Comparison of ENCODE assay signal across 9 mouse cellular contexts in the genomic region with DNA sequence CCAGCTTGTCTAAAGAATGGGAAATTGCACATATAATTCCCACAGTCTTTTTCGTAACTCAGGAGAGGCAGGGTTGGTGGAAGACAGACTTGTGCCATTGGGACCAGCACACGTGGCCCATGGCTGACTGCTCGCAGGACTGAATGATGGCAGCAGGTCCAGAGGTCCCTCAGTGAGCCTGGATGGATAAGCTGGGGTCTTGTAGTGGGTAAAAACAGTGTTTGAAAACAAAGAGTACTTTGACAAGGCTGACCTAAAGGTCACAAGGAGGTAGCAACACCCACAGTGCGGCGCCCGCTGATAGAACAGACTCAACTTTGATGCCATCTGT. TPM values are rescaled to one million over a fixed set of nuclear protein-coding genes. Genes with fewer than 3 reads are reported as not detected.
DNase-seq lines count a peak whose midpoint lies in the region; ATAC-seq and TF ChIP-seq lines count a peak whose summit lies in the region.
"Had no signal": no experiment of that assay in that cellular context is flagged by ENCODE, and none has a peak within 500 bp of the region (broad histone marks: within the 10 kb centered on the region; RNA-seq: fewer than 3 reads in every experiment).

No protein-coding gene starts in this region.

- peaks cover 26% of the 10 kb centered on the region for H3K36me3 ChIP-seq in erythroblast, embryonic 14.5 days (ENCODE audit: control insufficient read depth)
- H3K36me3 ChIP-seq in neural tube, embryonic 11.5 days (ENCODE audit: control insufficient read depth, insufficient read depth, low read length) = no peaks in the 10 kb centered on the region; the same call in 1 of the 2 replicates
- peaks cover 27% of the 10 kb centered on the region for H3K36me3 ChIP-seq in liver, embryonic 12.5 days
- peaks cover 6% of the 10 kb centered on the region; the same call in 1 of the 2 replicates for H3K36me3 ChIP-seq in stomach, postnatal 0 days (ENCODE audit: control insufficient read depth, insufficient read depth, low read length)

- no peak overlapping the region for H3K27ac ChIP-seq in neural tube, embryonic 11.5 days (ENCODE audit: low read depth, low read length)
- peak overlapping the region; percentile 42 for H3K27ac ChIP-seq in liver, embryonic 12.5 days
- peak overlapping the region; percentile 81; the same call in 1 of the 2 replicates for H3K27ac ChIP-seq in stomach, postnatal 0 days (replicated peaks)

- TF ChIP-seq CTCF in stomach, postnatal 0 days (IDR thresholded peaks at IDR 0.05; ENCODE audit: low read depth) = no peak

- peak overlapping the region; percentile 88 for H3K4me3 ChIP-seq in erythroblast, embryonic 14.5 days (replicated peaks)
- peak overlapping the region; percentile 85 for H3K4me3 ChIP-seq in neural tube, embryonic 11.5 days (ENCODE audit: low read depth, low read length)
- H3K4me3 ChIP-seq in liver, embryonic 12.5 days = peak overlapping the region; percentile 89
- peak overlapping the region; percentile 88 for H3K4me3 ChIP-seq in stomach, postnatal 0 days (ENCODE audit: low read depth, low read length)

- TF ChIP-seq EP300 in stomach, postnatal 0 days (optimal IDR thresholded peaks at IDR 0.05) = no peak

- H3K4me2 ChIP-seq in neural tube, embryonic 11.5 days (ENCODE audit: low read depth) = peak overlapping the region; percentile 95
- peak overlapping the region; percentile 89 for H3K4me2 ChIP-seq in liver, embryonic 12.5 days
- H3K4me2 ChIP-seq in stomach, postnatal 0 days (replicated peaks; ENCODE audit: low read depth) = peak overlapping the region; percentile 84

- H3K4me1 ChIP-seq in erythroblast, embryonic 14.5 days (ENCODE audit: control insufficient read depth) = peaks cover 34% of the 10 kb centered on the region
- H3K4me1 ChIP-seq in neural tube, embryonic 11.5 days (ENCODE audit: control insufficient read depth, insufficient read depth, low read length) = peaks cover 9% of the 10 kb centered on the region
- H3K4me1 ChIP-seq in liver, embryonic 12.5 days = peaks cover 35% of the 10 kb centered on the region
- H3K4me1 ChIP-seq in stomach, postnatal 0 days (replicated peaks; ENCODE audit: control insufficient read depth, insufficient read depth) = 0 out of 2 replicates have a peak, but pooled peaks cover 9% of the 10 kb centered on the region

- H3K27me3 ChIP-seq in erythroblast, embryonic 14.5 days (ENCODE audit: control insufficient read depth) = no peaks in the 10 kb centered on the region
- no peaks in the 10 kb centered on the region for H3K27me3 ChIP-seq in neural tube, embryonic 11.5 days (ENCODE audit: control insufficient read depth, insufficient read depth, low read length)
- H3K27me3 ChIP-seq in liver, embryonic 12.5 days (replicated peaks) = no peaks in the 10 kb centered on the region
- no peaks in the 10 kb centered on the region for H3K27me3 ChIP-seq in stomach, postnatal 0 days (ENCODE audit: control insufficient read depth, insufficient read depth, low read length)

- 69% methylated on average over 6 of the region's 6 CpGs for WGBS in neural tube, embryonic 11.5 days
- WGBS in liver, embryonic 12.5 days (ENCODE audit: insufficient replicate concordance) = 83% methylated on average over 6 of the region's 6 CpGs
- WGBS in stomach, postnatal 0 days = 74% methylated on average over 6 of the region's 6 CpGs

- peak overlapping the region; percentile 73 for H3K9ac ChIP-seq in neural tube, embryonic 11.5 days (ENCODE audit: low read length)
- peak overlapping the region; percentile 82 for H3K9ac ChIP-seq in liver, embryonic 12.5 days
- peak overlapping the region; percentile 83 for H3K9ac ChIP-seq in stomach, postnatal 0 days (ENCODE audit: low read length)

- DNase-seq in neural tube, embryonic 11.5 days (ENCODE audit: low spot score) = no peak
- DNase-seq in neural tube, embryonic 10.5 days (ENCODE audit: extremely low spot score, low spot score) = no peak
- DNase-seq in stomach, postnatal 0 days (ENCODE audit: low spot score) = no peak
- DNase-seq in MN1 (ENCODE audit: low spot score) = no peak
- DNase-seq in urinary bladder, postnatal 4 days (ENCODE audit: low spot score in 2 of 2) = no peak

- H3K9me3 ChIP-seq in erythroblast, embryonic 14.5 days (ENCODE audit: control insufficient read depth, low read length) = no peaks in the 10 kb centered on the region
- H3K9me3 ChIP-seq in neural tube, embryonic 11.5 days (ENCODE audit: control insufficient read depth, low read length) = no peaks in the 10 kb centered on the region
- H3K9me3 ChIP-seq in liver, embryonic 12.5 days (replicated peaks) = no peaks in the 10 kb centered on the region
- no peaks in the 10 kb centered on the region for H3K9me3 ChIP-seq in stomach, postnatal 0 days (ENCODE audit: control insufficient read depth, low read length)

- no peak for ATAC-seq in erythroblast, adult 5-6 weeks (replicated peaks; ENCODE audit: low FRiP score, poor library complexity, severe bottlenecking)
- peak; percentile 18 for ATAC-seq in neural tube, embryonic 11.5 days (ENCODE audit: insufficient read depth, low FRiP score, low TSS enrichment)
- no peak for ATAC-seq in liver, embryonic 12.5 days
- ATAC-seq in stomach, postnatal 0 days (ENCODE audit: low FRiP score, low TSS enrichment) = no peak

RNA-seq across cellular contexts. Expression of a gene that starts 0.5 kb away (rescaled TPM):
- 7.5 and 10.3 TPM in 2 replicates for polyA plus RNA-seq in erythroblast, embryonic 14.5 days (2012)
- total RNA-seq in erythroblast, adult 5-6 weeks (2015; ENCODE audit: low replicate concordance) = 1.5 and 5.2 TPM in 2 replicates
- total RNA-seq in erythroblast, adult 5-6 weeks (2017; ENCODE audit: low replicate concordance) = 6.0 and 15.1 TPM in 2 replicates
- polyA plus RNA-seq in neural tube, embryonic 11.5 days (2014; fragmentation: Nextera tagmentation; extraction: Ambion mirVana) = 96.9 and 99.1 TPM in 2 replicates
- polyA plus RNA-seq in liver, embryonic 12.5 days (2016; fragmentation: Nextera tagmentation; extraction: Ambion mirVana) = 71.8 and 74.7 TPM in 2 replicates
- polyA plus RNA-seq in stomach, postnatal 0 days (2015; fragmentation: Nextera tagmentation; extraction: Ambion mirVana) = 71.2 and 76.1 TPM in 2 replicates

RNA-seq across cellular contexts. Expression of a gene that starts 11.2 kb away (rescaled TPM):
- 0.05 and 0.12 TPM in 2 replicates for polyA plus RNA-seq in erythroblast, embryonic 14.5 days (2012)
- total RNA-seq in erythroblast, adult 5-6 weeks (2015; ENCODE audit: low replicate concordance) = not detected in 2 replicates
- total RNA-seq in erythroblast, adult 5-6 weeks (2017; ENCODE audit: low replicate concordance) = not detected in 2 replicates
- 2.9 and 4.3 TPM in 2 replicates for polyA plus RNA-seq in neural tube, embryonic 11.5 days (2014; fragmentation: Nextera tagmentation; extraction: Ambion mirVana)
- 0.79 and 1.2 TPM in 2 replicates for polyA plus RNA-seq in liver, embryonic 12.5 days (2016; fragmentation: Nextera tagmentation; extraction: Ambion mirVana)
- 10.3 and 12.8 TPM in 2 replicates for polyA plus RNA-seq in stomach, postnatal 0 days (2015; fragmentation: Nextera tagmentation; extraction: Ambion mirVana)

RNA-seq across cellular contexts. Expression of a gene that starts 18.1 kb away (rescaled TPM):
- polyA plus RNA-seq in erythroblast, embryonic 14.5 days (2012) = 0.08 TPM in 1 of 2 replicates, not detected in the other
- total RNA-seq in erythroblast, adult 5-6 weeks (2015; ENCODE audit: low replicate concordance) = not detected in 2 replicates
- total RNA-seq in erythroblast, adult 5-6 weeks (2017; ENCODE audit: low replicate concordance) = not detected in 2 replicates
- 0.80 TPM in 1 of 2 replicates, not detected in the other for polyA plus RNA-seq in neural tube, embryonic 11.5 days (2014; fragmentation: Nextera tagmentation; extraction: Ambion mirVana)
- polyA plus RNA-seq in liver, embryonic 12.5 days (2016; fragmentation: Nextera tagmentation; extraction: Ambion mirVana) = 0.21 and 0.36 TPM in 2 replicates
- polyA plus RNA-seq in stomach, postnatal 0 days (2015; fragmentation: Nextera tagmentation; extraction: Ambion mirVana) = 0.30 TPM in 2 replicates
- total RNA-seq: left cerebral cortex, postnatal 14 days had no signal

RNA-seq across cellular contexts. Expression of a gene that starts 51.0 kb away (rescaled TPM):
- polyA plus RNA-seq in erythroblast, embryonic 14.5 days (2012) = 0.01 and 0.02 TPM in 2 replicates
- total RNA-seq in erythroblast, adult 5-6 weeks (2015; ENCODE audit: low replicate concordance) = 0.38 and 1.7 TPM in 2 replicates
- 0.98 and 1.3 TPM in 2 replicates for total RNA-seq in erythroblast, adult 5-6 weeks (2017; ENCODE audit: low replicate concordance)
- polyA plus RNA-seq in neural tube, embryonic 11.5 days (2014; fragmentation: Nextera tagmentation; extraction: Ambion mirVana) = 17.8 and 20.0 TPM in 2 replicates
- polyA plus RNA-seq in liver, embryonic 12.5 days (2016; fragmentation: Nextera tagmentation; extraction: Ambion mirVana) = 5.8 and 6.0 TPM in 2 replicates
- polyA plus RNA-seq in stomach, postnatal 0 days (2015; fragmentation: Nextera tagmentation; extraction: Ambion mirVana) = 5.5 and 6.2 TPM in 2 replicates
